Mouse (Mus musculus): ENCODE data around the gene Gatb.

GRCm38 (mm10) chr3:85664591-85665171, 90.8 kb downstream of the Gatb start:
- TF ChIP-seq POLR2A (IDR thresholded peaks at IDR 0.05; ENCODE audit: insufficient read depth, low read depth, low read length) (no peak), CTCF (IDR thresholded peaks at IDR 0.05; ENCODE audit: insufficient read depth, low read depth, low read length) (no peak)
